Comparison of ENCODE assay signal across 8 mouse cellular contexts in genomic region chr4:154963901-154964580, GRCm38 (mm10). TPM values are rescaled to one million over a fixed set of nuclear protein-coding genes. Genes with fewer than 3 reads are reported as not detected.
A peak's percentile ranks its signal among the peaks of the same experiment; 100 is the strongest.
DNase-seq lines count a peak whose midpoint lies in the region; ATAC-seq lines count a peak whose summit lies in the region.

Gene Pank4, plus strand, starts transcription at chr4:154964123.

- intact Hi-C loops in gastrocnemius, postnatal 14 days (cut with DNase I; ENCODE audit: low total_unique reads) = no loop called here

- peaks cover 60% of the 10 kb centered on the region for H3K4me1 ChIP-seq in megakaryocyte, embryonic 14.5 days

- H3K36me3 ChIP-seq in megakaryocyte, embryonic 14.5 days (replicated peaks; ENCODE audit: low read length) = peaks cover 26% of the 10 kb centered on the region

- H3K9me3 ChIP-seq in megakaryocyte, embryonic 14.5 days = 0 out of 2 replicates have a peak, but pooled peaks cover 3% of the 10 kb centered on the region

- peak within 1 kb of the TSS; percentile 97 for H3K4me3 ChIP-seq in megakaryocyte, embryonic 14.5 days (replicated peaks)

- H3K27me3 ChIP-seq in megakaryocyte, embryonic 14.5 days (replicated peaks) = peaks cover 45% of the 10 kb centered on the region

- DNase-seq in adrenal gland, adult (ENCODE audit: inconsistent age in 2 of 2, low spot score in 1 of 2) = peak; percentile 93 to 98
- peak; percentile 97 for DNase-seq in embryo, embryonic 10 days (ENCODE audit: low spot score)
- DNase-seq in gastrocnemius, postnatal 14 days = peak; percentile 90
- DNase-seq in left cerebral cortex, adult 9 months (ENCODE audit: low spot score in 2 of 2) = peak; percentile 76 to 93
- DNase-seq in right cerebral cortex, adult 2 months (ENCODE audit: low spot score in 2 of 2) = peak; percentile 89 to 92
- DNase-seq in urinary bladder, postnatal 10 days (ENCODE audit: low spot score) = peak; percentile 52

- ATAC-seq in inflammation-experienced regulatory T-cells, adult 6 months = peak; percentile 74

RNA-seq across cellular contexts. Expression of gene Pank4, which starts in this region (rescaled TPM):
- 10 to 100 TPM; 24.1 to 31.4 TPM for total RNA-seq in gastrocnemius, postnatal 14 days (2021)
- polyA plus RNA-seq in inflammation-experienced regulatory T-cells, adult 6 months (2017; shearing (Covaris generic)) = 10 to 100 TPM; 22.1 to 59.6 (median 49.1) TPM
- polyA plus RNA-seq in megakaryocyte, embryonic 14.5 days (2012; ENCODE audit: insufficient read depth, low replicate concordance) = 5.4 and 13.1 TPM in 2 replicates

Comparison
In these comparisons a context has a peak if more than half of its experiments do, and no peak if none do; other contexts are left out.
1. Peak in every context shown above with its lines: DNase-seq, ATAC-seq and H3K4me3 ChIP-seq.